Mouse (Mus musculus) brain, embryonic 14.5 days (tissue): ENCODE results near the gene Chp2.

Experiments used
- CTCF ChIP-seq: fragments of 200-500 bp; IDR thresholded peaks from 2 replicates; pipeline ENCODE4 v1.5.1; 2012; ENCODE audit warnings: inconsistent platforms, mild to moderate bottlenecking, moderate library complexity, borderline replicate concordance; ENCODE audit not compliant: insufficient read depth, insufficient read length; ENCODE audit errors: extremely low read depth
- POLR2A ChIP-seq: fragments of 200-500 bp; IDR thresholded peaks from 2 replicates; pipeline ENCODE4 v1.6.1; 2012; ENCODE audit warnings: mild to moderate bottlenecking, inconsistent platforms, borderline replicate concordance; ENCODE audit not compliant: poor library complexity, insufficient read depth, insufficient read length, severe bottlenecking; ENCODE audit errors: extremely low read depth

GRCm38 (mm10) chr7:122268983-122269486 is 49.7 kb downstream of the Chp2 start:
- no peak for TF ChIP-seq CTCF
- no peak for TF ChIP-seq POLR2A
